Comparison of ENCODE assay signal across 14 mouse cellular contexts in the genomic region with DNA sequence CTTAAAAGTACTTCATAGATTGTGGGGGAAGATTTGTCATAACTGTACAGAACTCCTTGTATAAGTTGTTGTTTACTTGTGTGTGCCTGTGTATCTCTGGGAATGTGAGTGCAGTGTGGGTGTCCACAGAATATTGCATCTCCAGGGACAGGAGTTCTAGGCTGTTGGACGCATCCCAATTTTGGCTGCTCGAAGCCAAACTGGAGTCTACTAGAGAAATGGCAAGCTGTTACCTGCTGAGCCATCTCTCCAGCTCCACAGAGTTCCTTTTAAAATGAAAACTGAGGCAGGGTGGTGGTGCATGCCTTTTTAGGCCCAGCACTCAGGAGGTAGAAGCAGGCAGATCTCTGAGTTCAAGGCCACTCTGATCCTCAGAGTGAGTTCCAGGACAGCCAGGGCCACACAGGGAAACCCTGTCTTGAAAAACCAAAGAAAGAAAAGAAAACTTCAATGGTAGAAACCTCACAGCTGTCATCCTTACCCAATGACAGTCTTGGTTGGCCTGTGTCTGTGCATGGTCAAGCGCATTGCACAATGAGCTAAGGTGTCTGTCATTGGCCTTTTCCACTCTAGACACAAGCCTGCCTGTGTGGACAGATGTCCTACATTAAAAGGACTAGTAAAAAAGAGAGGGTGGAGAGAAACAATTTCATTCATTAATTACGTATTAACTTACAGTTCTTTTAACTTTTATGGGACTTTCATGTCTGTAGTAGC. TPM values are rescaled to one million over a fixed set of nuclear protein-coding genes. Genes with fewer than 3 reads are reported as not detected.
DNase-seq lines count a peak whose midpoint lies in the region.
"Had no signal": no experiment of that assay in that cellular context is flagged by ENCODE, and none has a peak within 500 bp of the region (broad histone marks: within the 10 kb centered on the region; RNA-seq: fewer than 3 reads in every experiment).

No protein-coding gene starts in this region.

- DNase-seq in adrenal gland, adult 2 months = peak; percentile 33
- no peak for DNase-seq in adrenal gland, postnatal 36 days
- DNase-seq in cerebellum, adult 8-10 months = peak; percentile 46
- no peak for DNase-seq in cerebellum, adult 11-12 months
- DNase-seq in brain, adult 2 months (ENCODE audit: low read depth, low spot score) = peak; percentile 76
- DNase-seq in cerebellum, postnatal 36 days = peak; percentile 45 to 57
- DNase-seq in urinary bladder, postnatal 14 days (ENCODE audit: low spot score) = no peak
- DNase-seq: adrenal gland, postnatal 10 days; B cell, adult 2 months; forebrain, postnatal 0 days; gastrocnemius, postnatal 36 days; heart, adult 11 months; heart, postnatal 36 days; kidney, adult 9 months had no signal

RNA-seq across cellular contexts. Expression of a gene that starts 17.1 kb away (rescaled TPM):
- 100 to 1,000 TPM in 1 of 2 experiments, 10 to 100 TPM in 1; 69.2 to 133 TPM for total RNA-seq in adrenal gland, adult 2 months (2021)
- 113 and 181 TPM in 2 replicates for polyA plus RNA-seq in adrenal gland, adult 2 months (2012; rRNA removed)
- 100 to 1,000 TPM in 1 of 2 experiments, 10 to 100 TPM in 1; 81.8 to 111 TPM for total RNA-seq in adrenal gland, postnatal 36 days (2021)

Comparison
In these comparisons a context has a peak if more than half of its experiments do, and no peak if none do; other contexts are left out.
1. DNase-seq: peak in adrenal gland, adult 2 months (single experiment), cerebellum, adult 8-10 months (single experiment), brain, adult 2 months (single experiment) and cerebellum, postnatal 36 days (2 of 2); none in adrenal gland, postnatal 36 days (0 of 2), cerebellum, adult 11-12 months (single experiment) and urinary bladder, postnatal 14 days (single experiment).